Mouse (Mus musculus): ENCODE data around the gene Uevld.

DNA sequence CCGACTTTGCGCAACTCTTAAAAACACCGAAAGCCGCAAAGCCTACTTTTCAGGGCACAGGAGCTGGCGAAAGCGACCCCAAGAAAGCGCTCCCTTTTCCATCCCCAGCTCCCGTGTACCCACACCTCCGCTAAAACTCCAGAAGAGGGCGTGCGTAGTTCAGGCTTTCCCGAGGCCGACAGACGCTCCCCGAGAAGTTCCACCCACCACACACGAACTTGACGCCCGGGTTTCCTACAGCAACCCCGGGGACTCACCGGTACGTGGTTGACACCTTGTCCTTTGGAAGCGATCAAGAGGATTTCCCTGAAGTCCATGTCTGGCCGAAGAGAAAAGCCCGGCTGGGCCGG lies 49.5 kb upstream of the Uevld start:
- peak; percentile 78 for TF ChIP-seq CTCF (IDR thresholded peaks at IDR 0.05; ENCODE audit: low read depth)
- TF ChIP-seq EP300 (IDR thresholded peaks at IDR 0.05; ENCODE audit: low read depth): no peak
